Mouse (Mus musculus) CH12.LX (cell line): Measurements from ENCODE around the gene Ric8b.

Source experiments
- CTCF ChIP-seq, 2 experiments: IDR thresholded peaks in 1 of 2; conservative IDR thresholded peaks in 1 of 2; 2 replicates each; pipeline ENCODE4 v1.5.1; 2011 to 2012; ENCODE audit warnings: low read depth in 2 of 2, low read length in 2 of 2, improper control_type of control experiment in 1 of 2, inconsistent platforms in 1 of 2, mild to moderate bottlenecking in 1 of 2, moderate library complexity in 1 of 2
- EP300 ChIP-seq: IDR thresholded peaks from 2 replicates; pipeline ENCODE4 v1.6.1; 2011; ENCODE audit warnings: low read length, improper control_type of control experiment
- MAFK ChIP-seq: IDR thresholded peaks from 2 replicates; pipeline ENCODE4 v1.6.1; 2011; ENCODE audit warnings: low read length, improper control_type of control experiment; ENCODE audit not compliant: insufficient replicate concordance
- POLR2A ChIP-seq: IDR thresholded peaks from 2 replicates; pipeline ENCODE4 v1.6.1; 2011; ENCODE audit warnings: low read depth, mild to moderate bottlenecking, improper control_type of control experiment, low read length
- SMC3 ChIP-seq: IDR thresholded peaks from 2 replicates; pipeline ENCODE4 v1.6.1; 2011; ENCODE audit warnings: low read depth, low read length, improper control_type of control experiment
- TCF12 ChIP-seq: IDR thresholded peaks from 2 replicates; pipeline ENCODE4 v1.6.1; 2014; ENCODE audit warnings: low read depth, mild to moderate bottlenecking, inconsistent platforms, low read length, improper control_type of control experiment

- no peak for TF ChIP-seq SMC3
- TF ChIP-seq EP300 = no peak
- TF ChIP-seq POLR2A = no peak
- no peak for TF ChIP-seq CTCF (conservative IDR thresholded peaks at IDR 0.05 in 1 of 2, IDR thresholded peaks at IDR 0.05 in 1 of 2; ENCODE audit: low read depth in 2 of 2, low read length in 2 of 2)
- no peak for TF ChIP-seq TCF12
- no peak for TF ChIP-seq MAFK
These were observed 7.2 kb upstream of the Ric8b start for GRCm38 (mm10) chr10:84910194-84910593.
